Mouse (Mus musculus) heart, postnatal 0 days (tissue): ENCODE measurements around the gene Lrrc74a. TPM values are rescaled to one million over a fixed set of nuclear protein-coding genes. Genes with fewer than 3 reads are reported as not detected.
A peak's percentile ranks its signal among the peaks of the same experiment; 100 is the strongest.

Experiments used
- ATAC-seq: fragments of 200-750 bp; cut with Nextera tagmentation; 2 replicates; pipeline ENCODE4 v1.8.0; 2017; ENCODE audit warnings: low read depth, moderate number of reproducible peaks, moderate library complexity; ENCODE audit not compliant: insufficient read depth
- DNase-seq: peaks from one replicate; pipeline ENCODE4 v3.0.0-alpha.2; 2016; ENCODE audit warnings: low spot score
- H3K27ac ChIP-seq: fragments of 300-500 bp; sonication (generic); 2 replicates; pipeline ENCODE4 v1.5.1; 2014; ENCODE audit warnings: low read depth, mild to moderate bottlenecking
- H3K27me3 ChIP-seq: fragments of 300-500 bp; sonication (generic); 2 replicates; pipeline ENCODE4 v1.6.1; 2014; ENCODE audit warnings: low read length, mixed read lengths; ENCODE audit not compliant: control insufficient read depth, insufficient read depth
- H3K36me3 ChIP-seq: fragments of 300-500 bp; sonication (generic); replicated peaks from 2 replicates; pipeline ENCODE4 v1.6.1; 2014; ENCODE audit warnings: low read length, mixed read lengths; ENCODE audit not compliant: control insufficient read depth, insufficient read depth
- H3K4me1 ChIP-seq: fragments of 300-500 bp; sonication (generic); 2 replicates; pipeline ENCODE4 v1.6.1; 2014; ENCODE audit warnings: antibody characterized with exemption; ENCODE audit not compliant: control insufficient read depth, insufficient read depth
- H3K4me2 ChIP-seq: fragments of 300-500 bp; sonication (generic); 2 replicates; pipeline ENCODE4 v1.6.1; 2014; ENCODE audit warnings: low read depth, mild to moderate bottlenecking, low read length, moderate library complexity
- H3K4me3 ChIP-seq: fragments of 300-500 bp; sonication (generic); 2 replicates; pipeline ENCODE4 v1.5.1; 2014; ENCODE audit warnings: low read depth, low read length
- H3K9ac ChIP-seq: fragments of 300-500 bp; sonication (generic); replicated peaks from 2 replicates; pipeline ENCODE4 v1.6.1; 2014; ENCODE audit warnings: low read depth, low read length, mixed read lengths
- H3K9me3 ChIP-seq: fragments of 300-500 bp; sonication (generic); replicated peaks from 2 replicates; pipeline ENCODE4 v1.6.1; 2016; ENCODE audit warnings: low read length; ENCODE audit not compliant: control insufficient read depth
- CTCF ChIP-seq: IDR thresholded peaks from 2 replicates; pipeline ENCODE4 v1.5.1; 2016; ENCODE audit warnings: antibody characterized with exemption, control low read depth, low read depth
- EP300 ChIP-seq: IDR thresholded peaks from 2 replicates; pipeline ENCODE4 v1.6.1; 2016; ENCODE audit warnings: antibody characterized with exemption, low read depth
- WGBS: fragments of 180-500 bp; shearing (Covaris S2); extraction: QIAGEN DNeasy Blood & Tissue Kit; methylation state at CpG from one replicate; pipeline ENCODE4 v1.1.7; 2014; 5-methylcytosine and 5-hydroxymethylcytosine counted together
- polyA plus RNA-seq: library from polyadenylated mRNA; unstranded; fragments of >200 nt; fragmentation: Nextera tagmentation; extraction: Ambion mirVana; gene quantifications from 2 replicates; pipeline ENCODE4 v1.2.1, GENCODE M21; 2015
- total RNA-seq: library from RNA; depleted of rRNA; stranded (reverse); fragments of >200 nt; gene quantifications from 2 replicates; pipeline ENCODE4 v1.2.3, GENCODE M21; 2014; ENCODE audit warnings: low replicate concordance; rRNA removed

Gene Lrrc74a
- total and polyA plus RNA-seq, 2 experiments from 2014 or later, result not detected

DNA sequence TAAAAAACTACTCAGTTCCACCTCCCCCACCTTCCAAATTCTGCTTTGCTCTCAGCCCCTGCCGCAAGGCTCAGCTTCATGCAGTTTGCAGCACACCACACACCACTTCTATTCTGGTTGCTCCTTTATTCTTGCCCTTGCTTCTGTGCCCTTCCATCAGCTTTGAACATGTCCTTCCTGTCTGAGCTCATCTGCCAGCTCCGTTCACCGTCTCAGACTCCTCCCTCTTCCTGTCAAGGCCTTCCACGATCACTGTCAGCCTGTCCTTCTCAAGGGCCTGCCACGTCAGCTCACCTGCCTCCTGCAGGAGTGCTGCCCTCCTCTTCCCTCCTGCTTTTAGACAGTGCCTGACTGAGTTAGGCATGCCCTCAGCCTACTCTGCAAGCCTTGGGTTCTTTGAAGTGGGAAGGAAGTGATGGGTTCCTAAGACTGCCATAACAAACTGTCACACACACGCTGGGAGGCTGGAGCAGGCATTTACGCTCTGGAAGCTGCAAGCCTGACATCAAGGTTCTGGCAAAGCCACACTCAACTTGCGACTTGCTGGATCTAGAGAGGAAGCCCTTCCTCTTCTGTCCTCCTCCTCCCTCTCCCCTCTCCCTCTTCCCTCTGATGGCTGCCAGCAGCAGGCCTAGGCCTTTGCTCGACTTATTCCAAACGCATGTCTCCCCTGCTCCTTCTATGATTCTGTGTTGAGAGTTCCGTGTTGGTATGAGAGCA lies 76.7 kb downstream of the Lrrc74a start:
- H3K9me3 ChIP-seq, result no peaks in the 10 kb centered on the region
- no peak for ATAC-seq
- TF ChIP-seq EP300 (no peak), CTCF (no peak)
- 36% methylated on average over 11 of the region's 11 CpGs for WGBS
- no peak overlapping the region for H3K4me3 ChIP-seq
- peak; percentile 41 for DNase-seq
- peak overlapping the region; percentile 44 for H3K27ac ChIP-seq
- no peak overlapping the region for H3K4me2 ChIP-seq
- H3K36me3 ChIP-seq, result no peaks in the 10 kb centered on the region
- H3K9ac ChIP-seq, result no peak overlapping the region
- H3K4me1 ChIP-seq, result peaks cover 22% of the 10 kb centered on the region
- no peaks in the 10 kb centered on the region for H3K27me3 ChIP-seq

DNA sequence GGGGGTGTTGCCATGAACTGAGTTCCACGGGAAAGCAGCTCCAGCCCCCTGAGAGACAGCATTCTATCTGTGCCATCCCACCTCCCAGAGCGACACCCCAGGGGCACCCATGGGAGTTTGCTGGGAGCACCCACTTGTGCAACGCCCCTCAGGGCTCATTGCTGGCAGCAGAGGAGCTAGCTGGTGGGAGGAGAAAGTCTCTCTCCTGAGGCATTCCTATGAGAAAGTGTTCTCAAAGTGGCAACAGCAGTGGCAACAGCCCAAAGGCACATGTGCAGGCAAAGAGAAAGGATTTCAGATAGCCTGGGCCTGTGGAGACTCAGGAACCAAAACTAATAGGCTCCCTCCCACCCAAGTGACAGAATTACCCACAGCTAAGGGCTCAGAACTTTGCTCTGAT lies 78.6 kb downstream of the Lrrc74a start:
- DNase-seq, result peak; percentile 5
- ATAC-seq, result no peak
- H3K4me1 ChIP-seq, result peaks cover 35% of the 10 kb centered on the region
- H3K36me3 ChIP-seq, result no peaks in the 10 kb centered on the region
- H3K4me3 ChIP-seq, result no peak overlapping the region
- no peaks in the 10 kb centered on the region for H3K27me3 ChIP-seq
- H3K9ac ChIP-seq, result no peak overlapping the region
- WGBS, result 65% methylated on average over 3 of the region's 3 CpGs
- H3K27ac ChIP-seq, result no peak overlapping the region; the same call in 1 of the 2 replicates
- no peaks in the 10 kb centered on the region for H3K9me3 ChIP-seq
- no peak for TF ChIP-seq EP300
- TF ChIP-seq CTCF, result no peak
- H3K4me2 ChIP-seq, result no peak overlapping the region

Other genes starting within 250 kb of the Lrrc74a start
- gene Vash1, start 55.7 kb upstream of the Lrrc74a start, total RNA-seq, result 35.0 and 38.1 TPM in 2 replicates
- gene Vash1, start 55.7 kb upstream of the Lrrc74a start, polyA plus RNA-seq, result 8.2 and 8.9 TPM in 2 replicates
- gene Angel1, start 7.9 kb upstream of the Lrrc74a start, total RNA-seq, result 2.2 and 4.4 TPM in 2 replicates
- 4.4 and 4.7 TPM in 2 replicates for gene Angel1, start 7.9 kb upstream of the Lrrc74a start, polyA plus RNA-seq
- gene Irf2bpl, start 150.4 kb downstream of the Lrrc74a start, total RNA-seq, result 74.0 and 88.5 TPM in 2 replicates
- gene Irf2bpl, start 150.4 kb downstream of the Lrrc74a start, polyA plus RNA-seq, result 26.4 and 30.0 TPM in 2 replicates
- 26.2 and 41.6 TPM in 2 replicates for gene Cipc, start 212.7 kb downstream of the Lrrc74a start, total RNA-seq
- gene Cipc, start 212.7 kb downstream of the Lrrc74a start, polyA plus RNA-seq, result 18.7 and 20.9 TPM in 2 replicates